Mouse (Mus musculus) kidney, postnatal 10 days (tissue): ENCODE measurements around the gene Gm4985.
"Not testable (repeated sequence)": the region's sequence is repeated elsewhere in the genome, so short reads cannot be mapped to it uniquely, and the experiment has no call there.

Source experiments
- DNase-seq: peaks from one replicate; pipeline ENCODE4 v3.0.0; 2021; ENCODE audit warnings: mixed read lengths

Gm4985 gene

DNA sequence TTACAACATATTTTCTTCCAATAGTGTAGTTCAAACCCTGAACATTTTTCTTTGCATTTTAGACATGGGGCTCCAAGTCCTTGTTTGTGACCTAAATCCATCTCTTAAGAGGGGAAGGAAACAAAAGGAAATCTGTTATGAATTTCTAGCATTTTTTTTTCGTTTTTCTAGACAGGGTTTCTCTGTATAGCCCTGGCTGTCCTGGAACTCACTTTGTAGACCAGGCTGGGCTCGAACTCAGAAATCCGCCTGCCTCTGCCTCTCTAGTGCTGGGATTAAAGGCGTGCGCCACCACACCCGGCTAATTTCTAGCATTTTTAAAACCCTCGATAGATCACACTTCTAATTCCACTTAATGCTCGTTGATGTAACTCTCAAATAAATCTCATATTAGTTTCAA lies at the start of gene Gm4985:
Gm4985 (minus strand) TSS at position 101 of the 400 bp plus-strand sequence.
- not testable (repeated sequence) for DNase-seq

DNA sequence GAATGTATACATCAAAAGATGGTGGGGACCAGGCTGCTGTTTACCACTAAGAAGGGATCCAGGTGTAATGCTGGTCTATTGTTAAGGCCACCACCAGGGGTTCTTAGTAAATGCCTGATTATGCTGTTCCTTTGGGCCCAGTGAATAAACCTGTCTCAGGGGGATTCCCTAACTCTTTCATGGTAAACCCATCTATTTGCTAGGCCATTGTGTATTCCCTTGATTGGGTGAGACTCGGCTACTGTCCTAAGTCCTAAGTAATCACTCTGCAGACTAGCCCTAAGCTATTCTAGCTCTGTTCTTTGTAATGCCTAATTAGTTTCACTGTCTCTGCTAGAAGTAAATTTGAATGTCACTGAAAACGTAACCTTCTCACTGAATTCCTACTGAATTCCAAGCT lies 4.6 kb downstream of the Gm4985 start:
- no peak for DNase-seq
